Comparison of ENCODE assay signal across 9 mouse cellular contexts in genomic region chrX:99442778-99443527, GRCm38 (mm10). TPM values are rescaled to one million over a fixed set of nuclear protein-coding genes. Genes with fewer than 3 reads are reported as not detected.
DNase-seq lines count a peak whose midpoint lies in the region; ATAC-seq lines count a peak whose summit lies in the region.
"Had no signal": no experiment of that assay in that cellular context is flagged by ENCODE, and none has a peak within 500 bp of the region (broad histone marks: within the 10 kb centered on the region; RNA-seq: fewer than 3 reads in every experiment).

No protein-coding gene starts in this region.

- no peaks in the 10 kb centered on the region for H3K9me3 ChIP-seq in heart, embryonic 14.5 days (ENCODE audit: control insufficient read depth, low read length)
- no peaks in the 10 kb centered on the region for H3K9me3 ChIP-seq in embryonic facial prominence, embryonic 14.5 days (ENCODE audit: control insufficient read depth, low read length)
- H3K9me3 ChIP-seq in midbrain, embryonic 15.5 days: no peaks in the 10 kb centered on the region
- H3K9me3 ChIP-seq: megakaryocyte, embryonic 14.5 days had no signal

- H3K9ac ChIP-seq in heart, embryonic 14.5 days (ENCODE audit: low read length): no peak overlapping the region
- H3K9ac ChIP-seq in embryonic facial prominence, embryonic 14.5 days (ENCODE audit: low read depth, low read length): peak overlapping the region; percentile 6; the same call in 1 of the 2 replicates
- no peak overlapping the region for H3K9ac ChIP-seq in midbrain, embryonic 15.5 days

- WGBS in heart, embryonic 14.5 days: 29% methylated on average over 30 of the region's 38 CpGs
- 30% methylated on average over 18 of the region's 38 CpGs for WGBS in embryonic facial prominence, embryonic 14.5 days
- WGBS in midbrain, embryonic 15.5 days: 31% methylated on average over 37 of the region's 38 CpGs

- H3K27ac ChIP-seq in heart, embryonic 14.5 days (replicated peaks in 1 of 2; ENCODE audit: control insufficient read depth in 1 of 2, insufficient read depth in 1 of 2, low read depth in 2 of 2, low read length in 2 of 2): no peak overlapping the region
- H3K27ac ChIP-seq in embryonic facial prominence, embryonic 14.5 days (replicated peaks; ENCODE audit: low read depth, low read length): peak overlapping the region; percentile 65
- H3K27ac ChIP-seq in midbrain, embryonic 15.5 days: no peak overlapping the region

- intact Hi-C loops in heart, postnatal 36 days (cut with DNase I): no loop called here

- no peak overlapping the region for H3K4me3 ChIP-seq in heart, embryonic 14.5 days (ENCODE audit: control insufficient read depth in 1 of 2, insufficient read depth in 1 of 2, low read depth in 1 of 2, low read length in 2 of 2)
- H3K4me3 ChIP-seq in embryonic facial prominence, embryonic 14.5 days (ENCODE audit: low read depth, low read length): no peak overlapping the region
- H3K4me3 ChIP-seq in midbrain, embryonic 15.5 days: no peak overlapping the region
- H3K4me3 ChIP-seq: megakaryocyte, embryonic 14.5 days had no signal

- no peaks in the 10 kb centered on the region; the same call in 1 of the 2 replicates for H3K27me3 ChIP-seq in heart, embryonic 14.5 days (ENCODE audit: control insufficient read depth, insufficient read depth, low read length)
- H3K27me3 ChIP-seq in embryonic facial prominence, embryonic 14.5 days (replicated peaks; ENCODE audit: control insufficient read depth, insufficient read depth, low read length): peaks cover 8% of the 10 kb centered on the region; the same call in 1 of the 2 replicates
- H3K27me3 ChIP-seq in midbrain, embryonic 15.5 days (replicated peaks): peaks cover 23% of the 10 kb centered on the region

- H3K36me3 ChIP-seq in heart, embryonic 14.5 days (ENCODE audit: control insufficient read depth, insufficient read depth, low read length): no peaks in the 10 kb centered on the region
- H3K36me3 ChIP-seq in embryonic facial prominence, embryonic 14.5 days (ENCODE audit: control insufficient read depth, insufficient read depth, low read length): no peaks in the 10 kb centered on the region
- no peaks in the 10 kb centered on the region for H3K36me3 ChIP-seq in midbrain, embryonic 15.5 days (replicated peaks)

- DNase-seq in heart, postnatal 36 days: no peak
- DNase-seq in embryonic facial prominence, embryonic 14.5 days (ENCODE audit: low spot score): peak; percentile 55
- peak; percentile 71 for DNase-seq in kidney, postnatal 10 days
- DNase-seq in thymus, postnatal 14 days: no peak
- no peak for DNase-seq in layer of hippocampus, adult 9-10 months (ENCODE audit: low spot score)

- no peak for ATAC-seq in heart, embryonic 14.5 days (ENCODE audit: insufficient number of reproducible peaks, insufficient read depth, low FRiP score, low read depth)
- 0 out of 2 replicates have a peak, but pooled peaks have one; percentile 11 for ATAC-seq in embryonic facial prominence, embryonic 14.5 days (ENCODE audit: low read depth)
- ATAC-seq in midbrain, embryonic 15.5 days (replicated peaks): 0 out of 2 replicates have a peak, but pooled peaks have one; percentile 50
- no peak for ATAC-seq in granulocyte monocyte progenitor cell, adult 5-6 weeks (replicated peaks; ENCODE audit: poor library complexity, severe bottlenecking)

- peak overlapping the region; percentile 45 for H3K4me2 ChIP-seq in heart, embryonic 14.5 days (ENCODE audit: low read length)
- peak overlapping the region; percentile 34 for H3K4me2 ChIP-seq in embryonic facial prominence, embryonic 14.5 days (ENCODE audit: low read depth, low read length)
- H3K4me2 ChIP-seq in midbrain, embryonic 15.5 days: peak overlapping the region; percentile 21; the same call in 1 of the 2 replicates

- peaks cover 8 to 13% of the 10 kb centered on the region in 2 experiments; a peak in 3 of 4 replicates for H3K4me1 ChIP-seq in heart, embryonic 14.5 days (ENCODE audit: control insufficient read depth in 2 of 2, insufficient read depth in 2 of 2, low read length in 2 of 2)
- 0 out of 2 replicates have a peak, but pooled peaks cover 7% of the 10 kb centered on the region for H3K4me1 ChIP-seq in embryonic facial prominence, embryonic 14.5 days (ENCODE audit: control insufficient read depth, insufficient read depth, low read length)
- peaks cover 6% of the 10 kb centered on the region; the same call in 1 of the 2 replicates for H3K4me1 ChIP-seq in midbrain, embryonic 15.5 days

RNA-seq across cellular contexts. Expression of gene Pja1, which starts 28.1 kb away (rescaled TPM):
- 85.5 and 86.1 TPM in 2 replicates for polyA plus RNA-seq in heart, embryonic 14.5 days (2014; fragmentation: Nextera tagmentation; extraction: Ambion mirVana)
- 10 to 100 TPM; 18.6 to 23.3 TPM for total RNA-seq in heart, postnatal 36 days (2021)
- polyA plus RNA-seq in embryonic facial prominence, embryonic 14.5 days (2014; fragmentation: Nextera tagmentation; extraction: Ambion mirVana): 158 and 175 TPM in 2 replicates
- 374 and 387 TPM in 2 replicates for polyA plus RNA-seq in midbrain, embryonic 15.5 days (2015; fragmentation: Nextera tagmentation; extraction: Ambion mirVana)
- total RNA-seq in granulocyte monocyte progenitor cell, adult 5-6 weeks (2014; fragmentation: Nextera tagmentation): 20.8 and 23.3 TPM in 2 replicates
- total RNA-seq in granulocyte monocyte progenitor cell, adult 5-6 weeks (2017): 29.5 and 37.8 TPM in 2 replicates

Comparison
In these comparisons a context has a peak if more than half of its experiments do, and no peak if none do; other contexts are left out.
1. ATAC-seq: peak in embryonic facial prominence, embryonic 14.5 days (single experiment) and midbrain, embryonic 15.5 days (single experiment); none in heart, embryonic 14.5 days (single experiment) and granulocyte monocyte progenitor cell, adult 5-6 weeks (single experiment).
2. DNase-seq: peak in embryonic facial prominence, embryonic 14.5 days (single experiment) and kidney, postnatal 10 days (single experiment); none in heart, postnatal 36 days (0 of 2), thymus, postnatal 14 days (single experiment) and layer of hippocampus, adult 9-10 months (single experiment).
3. Peak in every context shown above with its lines, with median percentiles within 50 percentile points of each other: H3K4me2 ChIP-seq.